Mouse (Mus musculus) activated CD4-positive, CD25-positive, alpha-beta regulatory T cell, adult 4 months (primary cell): ENCODE data around the gene 1110032F04Rik. TPM values are rescaled to one million over a fixed set of nuclear protein-coding genes. Genes with fewer than 3 reads are reported as not detected.

Source experiments
- polyA plus RNA-seq, 2 experiments: library from polyadenylated mRNA; unstranded; fragments of 100-300 nt; shearing (Covaris generic); gene quantifications; one replicate each; pipeline ENCODE4 v1.2.1; 2017

Gene 1110032F04Rik
- polyA plus RNA-seq, 2 experiments from 2014 or later, result 1.9 to 2.3 TPM

Other genes with a start within 250 kb of the 1110032F04Rik start
- not detected for gene Il12a, start 178.9 kb upstream of the 1110032F04Rik start, polyA plus RNA-seq
- 100 to 1,000 TPM in 1 of 2 experiments, 10 to 100 TPM in 1; 76.4 to 105 TPM for gene Ift80, start 135.0 kb downstream of the 1110032F04Rik start, polyA plus RNA-seq
- 100 to 1,000 TPM; 394 to 401 TPM for gene Smc4, start 135.2 kb downstream of the 1110032F04Rik start, polyA plus RNA-seq
- 10 to 100 TPM; 25.9 to 27.4 TPM for gene Trim59, start 175.2 kb downstream of the 1110032F04Rik start, polyA plus RNA-seq